Mouse (Mus musculus) testis, adult 2 months (tissue): Measurements from ENCODE around the gene Vrk3.

Experiments
- CTCF ChIP-seq: fragments of 200-500 bp; IDR thresholded peaks from 2 replicates; pipeline ENCODE4 v1.5.1; 2012; ENCODE audit warnings: low read depth, mild to moderate bottlenecking, inconsistent platforms, low read length, moderate library complexity; ENCODE audit not compliant: control insufficient read depth, insufficient read depth, insufficient replicate concordance
- POLR2A ChIP-seq: fragments of 200-500 bp; IDR thresholded peaks from 2 replicates; pipeline ENCODE4 v1.6.1; 2012; ENCODE audit warnings: low read depth, mild to moderate bottlenecking, inconsistent platforms, low read length, moderate library complexity; ENCODE audit not compliant: control insufficient read depth

DNA sequence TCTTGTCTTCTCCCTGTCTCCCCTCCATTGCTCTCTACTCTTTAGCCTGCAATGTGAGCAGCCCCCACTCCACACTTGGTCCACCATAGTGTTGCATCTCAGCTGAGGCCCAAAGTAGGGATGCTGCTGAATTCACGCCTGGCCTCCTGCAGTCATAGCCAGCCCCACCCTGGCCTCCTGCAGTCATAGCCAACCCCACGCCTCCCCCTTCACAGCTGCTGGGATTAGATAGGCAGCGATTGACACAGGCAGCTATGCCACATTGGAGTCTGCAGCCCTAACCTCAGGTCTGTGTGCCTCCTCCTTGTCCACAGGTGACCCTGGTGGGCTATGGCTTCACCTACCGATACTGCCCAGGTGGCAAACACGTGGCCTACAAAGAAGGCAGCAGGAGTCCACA is 19.9 kb downstream of the Vrk3 start:
- TF ChIP-seq POLR2A (no peak), CTCF (no peak)
